Mouse (Mus musculus): Measurements from ENCODE around the gene Sys1. TPM values are rescaled to one million over a fixed set of nuclear protein-coding genes. Genes with fewer than 3 reads are reported as not detected.

Sys1 gene
- total and polyA plus RNA-seq, 3 experiments, result 85.8 to 94.3 TPM; not detected in 1

DNA sequence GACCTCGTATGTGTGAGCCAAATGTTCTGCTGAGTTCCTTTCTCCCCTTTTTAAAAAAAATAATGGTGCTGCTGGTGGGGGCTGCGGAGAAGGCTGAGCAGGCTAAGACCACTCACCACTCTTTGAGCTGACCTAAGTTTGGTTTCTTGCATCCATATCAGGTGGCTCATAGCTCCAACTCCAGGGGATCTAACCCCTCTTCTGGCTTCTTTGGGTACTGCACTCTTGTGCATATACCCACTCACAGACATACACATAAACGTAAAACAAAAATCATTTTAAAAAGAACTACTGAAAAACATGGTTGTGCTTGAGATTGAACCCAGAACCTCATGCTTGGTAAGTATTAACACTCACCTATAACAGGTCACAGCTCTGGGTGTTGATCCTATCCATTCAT is 48.2 kb downstream of the Sys1 start:
- peaks cover 0 to 16% of the 10 kb centered on the region in 2 experiments; a peak in 2 of 4 replicates for H3K36me3 ChIP-seq (ENCODE audit: control insufficient read depth in 1 of 2, insufficient read depth in 2 of 2, low read length in 2 of 2)
- no peaks in the 10 kb centered on the region for H3K9me3 ChIP-seq (replicated peaks; ENCODE audit: insufficient read depth, low read length)
- no peaks in the 10 kb centered on the region for H3K27me3 ChIP-seq (ENCODE audit: control insufficient read depth in 1 of 2, insufficient read depth in 2 of 2, low read length in 2 of 2)
- no peak overlapping the region for H3K27ac ChIP-seq (ENCODE audit: control insufficient read depth, low read depth, low read length)
- no peaks in the 10 kb centered on the region for H3K4me1 ChIP-seq (ENCODE audit: control insufficient read depth in 1 of 2, insufficient read depth in 2 of 2, low read length in 2 of 2)
- no peaks in the 10 kb centered on the region for H3K79me2 ChIP-seq (ENCODE audit: control insufficient read depth, insufficient read depth, low read length, poor library complexity)
- no peak for DNase-seq (ENCODE audit: low read depth, low spot score)
- no peak for TF ChIP-seq MYB (IDR thresholded peaks at IDR 0.05; ENCODE audit: low read depth, low read length)
- peak in 2 of 3 experiments; percentile 20 to 31; a peak in 3 of 6 replicates for TF ChIP-seq CTCF (IDR thresholded peaks at IDR 0.05 in 2 of 3, conservative IDR thresholded peaks at IDR 0.05 in 1 of 3; ENCODE audit: control insufficient read depth in 1 of 3, insufficient read depth in 1 of 3, low read depth in 2 of 3, low read length in 3 of 3, poor library complexity in 1 of 3, severe bottlenecking in 1 of 3)
- no peak for TF ChIP-seq USF1 (IDR thresholded peaks at IDR 0.05; ENCODE audit: low read depth, low read length)
- H3K9ac ChIP-seq (ENCODE audit: control insufficient read depth, low read depth, low read length, poor library complexity, severe bottlenecking), result no peak overlapping the region
- no peak overlapping the region for H3K4me3 ChIP-seq (ENCODE audit: control insufficient read depth in 1 of 2, insufficient read depth in 1 of 2, low read depth in 2 of 2, low read length in 2 of 2)

- no peaks in the 10 kb centered on the region for H3K4me1 ChIP-seq (ENCODE audit: control insufficient read depth in 1 of 2, insufficient read depth in 2 of 2, low read length in 2 of 2)
- H3K79me2 ChIP-seq (ENCODE audit: control insufficient read depth, insufficient read depth, low read length, poor library complexity), result no peaks in the 10 kb centered on the region
- H3K36me3 ChIP-seq (ENCODE audit: control insufficient read depth in 1 of 2, insufficient read depth in 2 of 2, low read length in 2 of 2), result peaks cover 0 to 16% of the 10 kb centered on the region in 2 experiments; a peak in 2 of 4 replicates
- H3K27ac ChIP-seq (ENCODE audit: control insufficient read depth, low read depth, low read length), result no peak overlapping the region
- H3K9me3 ChIP-seq (replicated peaks; ENCODE audit: insufficient read depth, low read length), result no peaks in the 10 kb centered on the region
- no peak overlapping the region for H3K9ac ChIP-seq (ENCODE audit: control insufficient read depth, low read depth, low read length, poor library complexity, severe bottlenecking)
- TF ChIP-seq ZKSCAN1 (IDR thresholded peaks at IDR 0.05; ENCODE audit: low read depth, low read length), result no peak
- no peak for DNase-seq (ENCODE audit: low read depth, low spot score)
- H3K4me3 ChIP-seq (ENCODE audit: control insufficient read depth in 1 of 2, insufficient read depth in 1 of 2, low read depth in 2 of 2, low read length in 2 of 2), result no peak overlapping the region
- H3K27me3 ChIP-seq (ENCODE audit: control insufficient read depth in 1 of 2, insufficient read depth in 2 of 2, low read length in 2 of 2), result no peaks in the 10 kb centered on the region
These were observed 49.0 kb downstream of the Sys1 start for GRCm38 (mm10) chr2:164505619-164506347.

- H3K79me2 ChIP-seq (ENCODE audit: control insufficient read depth, insufficient read depth, low read length, poor library complexity), result no peaks in the 10 kb centered on the region
- H3K27me3 ChIP-seq (ENCODE audit: control insufficient read depth in 1 of 2, insufficient read depth in 2 of 2, low read length in 2 of 2), result no peaks in the 10 kb centered on the region
- no peak overlapping the region for H3K4me3 ChIP-seq (ENCODE audit: control insufficient read depth in 1 of 2, insufficient read depth in 1 of 2, low read depth in 2 of 2, low read length in 2 of 2)
- H3K27ac ChIP-seq (ENCODE audit: control insufficient read depth, low read depth, low read length), result no peak overlapping the region
- no peak overlapping the region for H3K9ac ChIP-seq (ENCODE audit: control insufficient read depth, low read depth, low read length, poor library complexity, severe bottlenecking)
- H3K36me3 ChIP-seq (ENCODE audit: control insufficient read depth in 1 of 2, insufficient read depth in 2 of 2, low read length in 2 of 2), result peaks cover 2 to 15% of the 10 kb centered on the region in 2 experiments; a peak in 3 of 4 replicates
- H3K9me3 ChIP-seq (replicated peaks; ENCODE audit: insufficient read depth, low read length), result no peaks in the 10 kb centered on the region
- H3K4me1 ChIP-seq (ENCODE audit: control insufficient read depth in 1 of 2, insufficient read depth in 2 of 2, low read length in 2 of 2), result no peaks in the 10 kb centered on the region
- DNase-seq (ENCODE audit: low read depth, low spot score), result no peak
- TF ChIP-seq RCOR1 (IDR thresholded peaks at IDR 0.05; ENCODE audit: low read depth, low read length) (no peak), MAX (IDR thresholded peaks at IDR 0.05; ENCODE audit: low read length) (no peak), CHD1 (IDR thresholded peaks at IDR 0.05; ENCODE audit: low read depth, low read length) (no peak), ZMIZ1 (IDR thresholded peaks at IDR 0.05; ENCODE audit: low read depth, low read length) (no peak), CHD2 (IDR thresholded peaks at IDR 0.05; ENCODE audit: low read length) (no peak), POLR2AphosphoS2 (IDR thresholded peaks at IDR 0.05; ENCODE audit: low read length) (no peak), ZC3H11A (IDR thresholded peaks at IDR 0.05; ENCODE audit: low read depth, low read length) (no peak), ELF1 (IDR thresholded peaks at IDR 0.05; ENCODE audit: low read depth, low read length) (no peak), TAL1 (IDR thresholded peaks at IDR 0.05; ENCODE audit: low read length) (no peak), TBP (IDR thresholded peaks at IDR 0.05; ENCODE audit: low read depth, low read length) (no peak), MEF2A (IDR thresholded peaks at IDR 0.05; ENCODE audit: extremely low read depth, insufficient replicate concordance, low read depth, low read length, poor library complexity, severe bottlenecking) (no peak), EP300 (IDR thresholded peaks at IDR 0.05; ENCODE audit: low read depth in 1 of 2, low read length in 2 of 2) (no peak), UBTF (IDR thresholded peaks at IDR 0.05; ENCODE audit: borderline replicate concordance, insufficient read depth, low read depth, low read length) (no peak), ZNF384 (IDR thresholded peaks at IDR 0.05; ENCODE audit: low read depth, low read length) (no peak), CTCF (IDR thresholded peaks at IDR 0.05 in 2 of 3, conservative IDR thresholded peaks at IDR 0.05 in 1 of 3; ENCODE audit: control insufficient read depth in 1 of 3, insufficient read depth in 1 of 3, low read depth in 2 of 3, low read length in 3 of 3, poor library complexity in 1 of 3, severe bottlenecking in 1 of 3) (no peak)
These were observed 51.0 kb downstream of the Sys1 start for GRCm38 (mm10) chr2:164507811-164508210.
